ENCODE assay signal across 9 mouse cellular contexts in genomic region chr2:110186427-110186980, GRCm38 (mm10).
A peak's percentile ranks its signal among the peaks of the same experiment; 100 is the strongest.
DNase-seq lines count a peak whose midpoint lies in the region.
"Had no signal": no experiment of that assay in that cellular context is flagged by ENCODE, and none has a peak within 500 bp of the region (broad histone marks: within the 10 kb centered on the region; RNA-seq: fewer than 3 reads in every experiment).

No protein-coding gene starts in this region.

- peak; percentile 24 for DNase-seq in gastrocnemius, postnatal 25 days
- DNase-seq in gastrocnemius, postnatal 14 days: no peak
- DNase-seq in NIH3T3 (ENCODE audit: low read depth): peak; percentile 92
- DNase-seq in heart, embryonic 10.5 days (ENCODE audit: low spot score): peak; percentile 93
- peak; percentile 44 to 59 for DNase-seq in kidney, postnatal 4 days
- no peak for DNase-seq in cerebellum, postnatal 14 days
- no peak for DNase-seq in ovary, postnatal 36 days (ENCODE audit: low spot score)
- no peak for DNase-seq in spleen, adult 12 weeks (ENCODE audit: low spot score)

- H3K4me3 ChIP-seq in heart, embryonic 10.5 days: peak overlapping the region; percentile 18; the same call in 1 of the 2 replicates

- peak overlapping the region; percentile 73 for H3K27ac ChIP-seq in heart, embryonic 10.5 days

- no peaks in the 10 kb centered on the region for H3K36me3 ChIP-seq in heart, embryonic 10.5 days

- H3K27me3 ChIP-seq in heart, embryonic 10.5 days (ENCODE audit: insufficient read depth, poor library complexity, severe bottlenecking): no peaks in the 10 kb centered on the region
- H3K27me3 ChIP-seq: CH12.LX had no signal

- intact Hi-C loops in gastrocnemius, postnatal 14 days (cut with DNase I; ENCODE audit: low total_unique reads): no loop called here

- peaks cover 25% of the 10 kb centered on the region for H3K4me1 ChIP-seq in heart, embryonic 10.5 days

- H3K9me3 ChIP-seq in heart, embryonic 10.5 days: no peaks in the 10 kb centered on the region

- 20% methylated on average over 6 of the region's 6 CpGs for WGBS in heart, embryonic 10.5 days

Comparison
In these comparisons a context has a peak if more than half of its experiments do, and no peak if none do; other contexts are left out.
1. DNase-seq: peak in gastrocnemius, postnatal 25 days (single experiment), NIH3T3 (single experiment), heart, embryonic 10.5 days (single experiment) and kidney, postnatal 4 days (2 of 2); none in gastrocnemius, postnatal 14 days (single experiment), cerebellum, postnatal 14 days (0 of 2), ovary, postnatal 36 days (single experiment) and spleen, adult 12 weeks (single experiment).